Mouse (Mus musculus): ENCODE measurements around the gene Rps6. TPM values are rescaled to one million over a fixed set of nuclear protein-coding genes. Genes with fewer than 3 reads are reported as not detected.
"Not testable (repeated sequence)": the region's sequence is repeated elsewhere in the genome, so short reads cannot be mapped to it uniquely, and the experiment has no call there.

The Rps6 gene
- polyA plus RNA-seq, 1 experiment from 2014 or later, result 320 TPM

GRCm38 (mm10) chr4:86858070-86858440 lies 843 bp upstream of the Rps6 start:
- peak overlapping the region; percentile 100 for H3K9ac ChIP-seq (ENCODE audit: low read depth, low read length)
- H3K36me3 ChIP-seq (ENCODE audit: control insufficient read depth, insufficient read depth, low read length), result peaks cover 17% of the 10 kb centered on the region
- no peaks in the 10 kb centered on the region for H3K9me3 ChIP-seq (replicated peaks; ENCODE audit: control insufficient read depth, low read length, poor library complexity, severe bottlenecking)
- no peak for ATAC-seq
- peak overlapping the region; percentile 97 for H3K4me3 ChIP-seq (ENCODE audit: low read depth, low read length)
- H3K27me3 ChIP-seq (ENCODE audit: control insufficient read depth, insufficient read depth, low read depth, low read length), result no peaks in the 10 kb centered on the region; the same call in 1 of the 2 replicates
- H3K4me1 ChIP-seq (ENCODE audit: control insufficient read depth, insufficient read depth, low read length), result peaks cover 16% of the 10 kb centered on the region
- peak overlapping the region; percentile 63 for H3K4me2 ChIP-seq (ENCODE audit: low read length)
- H3K27ac ChIP-seq (ENCODE audit: low read length), result peak overlapping the region; percentile 89
- WGBS, result 65% methylated on average over 12 of the region's 12 CpGs

- 1% methylated on average over 50 of the region's 50 CpGs for WGBS
- peak; percentile 19 for ATAC-seq
- Histone ChIP-seq H3K9me3 (replicated peaks; ENCODE audit: control insufficient read depth, low read length, poor library complexity, severe bottlenecking) (no peaks in the 10 kb centered on the region), H3K9ac (ENCODE audit: low read depth, low read length) (peak overlapping the region; percentile 100), H3K27me3 (ENCODE audit: control insufficient read depth, insufficient read depth, low read depth, low read length) (no peaks in the 10 kb centered on the region; the same call in 1 of the 2 replicates), H3K4me2 (ENCODE audit: low read length) (peak overlapping the region; percentile 81), H3K27ac (ENCODE audit: low read length) (peak overlapping the region; percentile 95), H3K4me3 (ENCODE audit: low read depth, low read length) (peak overlapping the region; percentile 97), H3K36me3 (ENCODE audit: control insufficient read depth, insufficient read depth, low read length) (peaks cover 27% of the 10 kb centered on the region), H3K4me1 (ENCODE audit: control insufficient read depth, insufficient read depth, low read length) (peaks cover 16% of the 10 kb centered on the region)
These were observed 704 bp downstream of the Rps6 start for GRCm38 (mm10) chr4:86856304-86857112.

GRCm38 (mm10) chr4:86852813-86853590 lies 4.2 kb downstream of the Rps6 start:
- Histone ChIP-seq H3K9ac (ENCODE audit: low read depth, low read length) (no peak overlapping the region), H3K4me1 (ENCODE audit: control insufficient read depth, insufficient read depth, low read length) (peaks cover 11% of the 10 kb centered on the region), H3K27me3 (ENCODE audit: control insufficient read depth, insufficient read depth, low read depth, low read length) (no peaks in the 10 kb centered on the region), H3K27ac (ENCODE audit: low read length) (no peak overlapping the region), H3K4me3 (ENCODE audit: low read depth, low read length) (no peak overlapping the region), H3K36me3 (ENCODE audit: control insufficient read depth, insufficient read depth, low read length) (peaks cover 33% of the 10 kb centered on the region), H3K9me3 (replicated peaks; ENCODE audit: control insufficient read depth, low read length, poor library complexity, severe bottlenecking) (no peaks in the 10 kb centered on the region), H3K4me2 (ENCODE audit: low read length) (no peak overlapping the region)
- ATAC-seq, result no peak
- WGBS, result 92% methylated on average over 4 of the region's 4 CpGs

GRCm38 (mm10) chr4:86852018-86852417 lies 5.2 kb downstream of the Rps6 start:
- no peak for ATAC-seq

GRCm38 (mm10) chr4:86851331-86851730 lies 5.9 kb downstream of the Rps6 start:
- Histone ChIP-seq H3K9ac (ENCODE audit: low read depth, low read length) (no peak overlapping the region), H3K4me3 (ENCODE audit: low read depth, low read length) (no peak overlapping the region), H3K27ac (ENCODE audit: low read length) (no peak overlapping the region), H3K4me2 (ENCODE audit: low read length) (no peak overlapping the region), H3K9me3 (replicated peaks; ENCODE audit: control insufficient read depth, low read length, poor library complexity, severe bottlenecking) (no peaks in the 10 kb centered on the region), H3K4me1 (ENCODE audit: control insufficient read depth, insufficient read depth, low read length) (peaks cover 10% of the 10 kb centered on the region), H3K27me3 (ENCODE audit: control insufficient read depth, insufficient read depth, low read depth, low read length) (no peaks in the 10 kb centered on the region), H3K36me3 (ENCODE audit: control insufficient read depth, insufficient read depth, low read length) (peaks cover 33% of the 10 kb centered on the region)
- ATAC-seq, result no peak
- 89% methylated on average over 2 of the region's 2 CpGs for WGBS

More at GRCm38 (mm10) chr4:86852018-86852417, 5.2 kb downstream of the Rps6 start:
- H3K27ac ChIP-seq (ENCODE audit: low read length), result no peak overlapping the region
- peaks cover 33% of the 10 kb centered on the region for H3K36me3 ChIP-seq (ENCODE audit: control insufficient read depth, insufficient read depth, low read length)
- H3K4me1 ChIP-seq (ENCODE audit: control insufficient read depth, insufficient read depth, low read length), result peaks cover 10% of the 10 kb centered on the region
- no peaks in the 10 kb centered on the region for H3K27me3 ChIP-seq (ENCODE audit: control insufficient read depth, insufficient read depth, low read depth, low read length)
- H3K9me3 ChIP-seq (replicated peaks; ENCODE audit: control insufficient read depth, low read length, poor library complexity, severe bottlenecking), result no peaks in the 10 kb centered on the region
- no peak overlapping the region for H3K9ac ChIP-seq (ENCODE audit: low read depth, low read length)
- H3K4me3 ChIP-seq (ENCODE audit: low read depth, low read length), result no peak overlapping the region
- H3K4me2 ChIP-seq (ENCODE audit: low read length), result no peak overlapping the region
- WGBS, result 71% methylated on average over 3 of the region's 3 CpGs

GRCm38 (mm10) chr4:86847246-86847645 lies 10.0 kb downstream of the Rps6 start:
- no peaks in the 10 kb centered on the region for H3K27me3 ChIP-seq (ENCODE audit: control insufficient read depth, insufficient read depth, low read depth, low read length)
- H3K9ac ChIP-seq (ENCODE audit: low read depth, low read length), result no peak overlapping the region
- no peak overlapping the region for H3K4me2 ChIP-seq (ENCODE audit: low read length)
- no peaks in the 10 kb centered on the region for H3K4me1 ChIP-seq (ENCODE audit: control insufficient read depth, insufficient read depth, low read length)
- WGBS, result 97% methylated on average over 2 of the region's 2 CpGs
- H3K36me3 ChIP-seq (ENCODE audit: control insufficient read depth, insufficient read depth, low read length), result peaks cover 22% of the 10 kb centered on the region
- no peaks in the 10 kb centered on the region for H3K9me3 ChIP-seq (replicated peaks; ENCODE audit: control insufficient read depth, low read length, poor library complexity, severe bottlenecking)
- H3K27ac ChIP-seq (ENCODE audit: low read length), result no peak overlapping the region
- H3K4me3 ChIP-seq (ENCODE audit: low read depth, low read length), result no peak overlapping the region
- no peak for ATAC-seq

- Histone ChIP-seq H3K9ac (ENCODE audit: low read depth, low read length) (no peak overlapping the region), H3K4me2 (ENCODE audit: low read length) (no peak overlapping the region), H3K27me3 (ENCODE audit: control insufficient read depth, insufficient read depth, low read depth, low read length) (no peaks in the 10 kb centered on the region), H3K9me3 (replicated peaks; ENCODE audit: control insufficient read depth, low read length, poor library complexity, severe bottlenecking) (no peaks in the 10 kb centered on the region), H3K4me1 (ENCODE audit: control insufficient read depth, insufficient read depth, low read length) (no peaks in the 10 kb centered on the region), H3K27ac (ENCODE audit: low read length) (no peak overlapping the region), H3K4me3 (ENCODE audit: low read depth, low read length) (no peak overlapping the region), H3K36me3 (ENCODE audit: control insufficient read depth, insufficient read depth, low read length) (peaks cover 21% of the 10 kb centered on the region)
- WGBS, result 96% methylated on average over 3 of the region's 3 CpGs
- ATAC-seq, result no peak
These were observed 11.8 kb downstream of the Rps6 start for GRCm38 (mm10) chr4:86845384-86845783.

GRCm38 (mm10) chr4:86841141-86841540 lies 16.1 kb downstream of the Rps6 start:
- H3K27me3 ChIP-seq (ENCODE audit: control insufficient read depth, insufficient read depth, low read depth, low read length); H3K9ac ChIP-seq (ENCODE audit: low read depth, low read length); H3K27ac ChIP-seq (ENCODE audit: low read length); ATAC-seq; H3K4me3 ChIP-seq (ENCODE audit: low read depth, low read length); H3K4me1 ChIP-seq (ENCODE audit: control insufficient read depth, insufficient read depth, low read length); H3K4me2 ChIP-seq (ENCODE audit: low read length); H3K9me3 ChIP-seq (replicated peaks; ENCODE audit: control insufficient read depth, low read length, poor library complexity, severe bottlenecking): not testable (repeated sequence)
- peaks cover 35% of the 10 kb centered on the region for H3K36me3 ChIP-seq (ENCODE audit: control insufficient read depth, insufficient read depth, low read length)
- 98% methylated on average over 2 of the region's 2 CpGs for WGBS

GRCm38 (mm10) chr4:86831896-86832295 lies 25.3 kb downstream of the Rps6 start:
- no peak for ATAC-seq

More at GRCm38 (mm10) chr4:86831896-86832295, 25.3 kb downstream of the Rps6 start:
- no peak overlapping the region for H3K9ac ChIP-seq (ENCODE audit: low read depth, low read length)
- H3K4me3 ChIP-seq (ENCODE audit: low read depth, low read length), result no peak overlapping the region
- H3K36me3 ChIP-seq (ENCODE audit: control insufficient read depth, insufficient read depth, low read length), result peaks cover 10% of the 10 kb centered on the region; the same call in 1 of the 2 replicates
- H3K4me1 ChIP-seq (ENCODE audit: control insufficient read depth, insufficient read depth, low read length), result no peaks in the 10 kb centered on the region
- H3K4me2 ChIP-seq (ENCODE audit: low read length), result no peak overlapping the region
- H3K27me3 ChIP-seq (ENCODE audit: control insufficient read depth, insufficient read depth, low read depth, low read length), result no peaks in the 10 kb centered on the region
- 96% methylated on average over 2 of the region's 2 CpGs for WGBS
- H3K9me3 ChIP-seq (replicated peaks; ENCODE audit: control insufficient read depth, low read length, poor library complexity, severe bottlenecking), result no peaks in the 10 kb centered on the region
- H3K27ac ChIP-seq (ENCODE audit: low read length), result no peak overlapping the region
